Mouse (Mus musculus) cerebellum, adult 9-10 months (tissue): ENCODE results near the gene Olfr1133.
"Not testable (repeated sequence)": the region's sequence is repeated elsewhere in the genome, so short reads cannot be mapped to it uniquely, and the experiment has no call there.

Experiments used
- DNase-seq: peaks from one replicate; pipeline ENCODE4 v3.0.0; 2022

The Olfr1133 gene

GRCm38 (mm10) chr2:87647274-87647673, at the start of gene Olfr1133:
Gene Olfr1133, minus strand, starts transcription at chr2:87647374.
- no peak for DNase-seq

- no peak for DNase-seq
Observed at GRCm38 (mm10) chr2:87693847-87694246, 46.7 kb upstream of the Olfr1133 start, which contains the start of gene Olfr1136. Gene Olfr1136, minus strand, starts transcription at chr2:87693947.

- DNase-seq, result no peak
Observed at GRCm38 (mm10) chr2:87673564-87673963, 26.4 kb upstream of the Olfr1133 start, which contains the start of gene Olfr1135. Gene Olfr1135, minus strand, starts transcription at chr2:87673664.

DNA sequence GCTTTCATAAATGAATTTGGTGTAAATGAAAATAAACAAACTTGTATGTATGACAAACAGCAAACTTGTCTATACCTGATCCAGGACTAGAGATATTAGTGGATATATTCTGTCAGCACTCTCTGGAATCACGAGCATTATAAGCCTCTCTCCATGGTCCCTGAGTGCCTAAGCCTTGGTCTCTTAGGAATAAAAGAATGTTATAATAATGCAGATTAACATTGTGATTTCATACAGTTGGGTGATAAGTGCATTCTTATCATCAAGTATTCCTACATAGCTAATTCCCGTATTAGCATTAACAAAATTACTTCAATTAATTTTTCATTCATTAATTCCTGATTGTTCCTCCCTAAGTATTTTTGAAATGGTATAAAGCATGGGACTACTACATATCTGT, 11.2 kb upstream of the Olfr1133 start, which contains the start of gene Olfr1134:
Gene Olfr1134, minus strand, starts transcription at position 101 of the 400 bp plus-strand sequence.
- no peak for DNase-seq

DNA sequence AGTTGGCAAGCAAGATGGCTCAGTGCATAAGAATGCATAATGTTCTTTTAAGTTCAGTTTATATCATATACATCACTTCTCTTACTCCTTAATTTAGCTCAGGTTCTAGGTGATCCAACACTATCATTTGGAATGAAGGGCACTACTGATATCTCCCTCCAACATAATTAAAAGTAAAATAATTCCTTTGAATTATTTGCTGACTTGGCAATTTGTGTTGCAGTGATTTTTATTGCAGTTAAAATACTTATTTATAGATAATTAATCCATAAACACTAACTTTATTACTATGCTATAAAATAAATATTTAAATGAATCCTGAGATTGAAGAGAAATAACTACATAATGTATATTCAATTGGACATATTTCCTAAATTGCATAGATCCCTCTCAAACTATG, 4.7 kb downstream of the Olfr1133 start:
- DNase-seq, result no peak

DNA sequence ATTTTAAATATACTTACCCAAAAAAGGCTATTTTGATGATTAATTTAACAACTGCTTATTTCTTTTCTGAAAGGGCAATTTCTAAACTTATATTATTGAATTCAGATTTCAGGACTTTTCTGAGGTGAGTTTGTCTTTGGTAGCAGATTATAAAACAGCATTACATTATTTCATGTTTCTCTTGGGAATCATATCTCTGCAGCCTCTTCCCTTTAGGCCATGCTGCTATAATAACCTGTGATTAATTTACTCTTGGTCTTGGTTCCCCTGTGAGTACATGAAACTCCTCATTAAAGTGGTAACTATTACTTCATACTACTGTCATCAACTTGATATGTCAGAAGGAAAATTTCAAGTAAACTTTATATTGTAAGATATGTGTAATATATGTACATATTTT, 9.7 kb downstream of the Olfr1133 start, which contains the start of gene Olfr1132:
Gene Olfr1132, minus strand, starts transcription at position 101 of the 400 bp plus-strand sequence.
- DNase-seq, result no peak

GRCm38 (mm10) chr2:87626804-87627203, 20.4 kb downstream of the Olfr1133 start, which contains the start of gene Olfr1131:
Gene Olfr1131, plus strand, starts transcription at chr2:87627104.
- no peak for DNase-seq

DNA sequence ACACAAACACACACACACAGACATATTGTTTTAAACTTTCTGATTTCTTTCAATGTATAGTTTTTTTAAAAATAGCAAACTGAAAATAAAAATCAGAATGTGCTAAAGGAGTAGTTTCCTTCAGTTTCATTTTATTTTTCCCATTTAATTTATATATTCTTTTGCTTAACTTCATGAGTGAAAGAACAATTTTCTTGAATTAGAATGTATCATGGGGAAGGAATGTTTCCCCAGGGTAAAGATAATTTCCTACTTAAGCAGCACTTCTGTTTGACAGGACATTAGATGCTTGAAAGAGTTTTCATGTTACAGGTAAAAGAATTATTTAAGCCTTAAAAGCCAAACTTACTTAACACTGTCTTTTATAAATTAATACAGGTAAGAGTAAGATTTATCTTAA, 41.3 kb downstream of the Olfr1133 start, which contains the start of gene Olfr1130:
Gene Olfr1130, plus strand, starts transcription at position 301 of the 400 bp plus-strand sequence.
- DNase-seq, result not testable (repeated sequence)
